Mouse (Mus musculus) G1E (cell line): ENCODE measurements around the gene Gsdma.

Source experiments
- CTCF ChIP-seq: IDR thresholded peaks from 2 replicates; pipeline ENCODE4 v1.5.1; 2012; ENCODE audit warnings: low read depth, low read length, inconsistent platforms, mixed read lengths
- TAL1 ChIP-seq: conservative IDR thresholded peaks from 2 replicates; pipeline ENCODE4 v1.6.1; 2012; ENCODE audit warnings: low read depth, low read length, inconsistent platforms, mixed read lengths

DNA sequence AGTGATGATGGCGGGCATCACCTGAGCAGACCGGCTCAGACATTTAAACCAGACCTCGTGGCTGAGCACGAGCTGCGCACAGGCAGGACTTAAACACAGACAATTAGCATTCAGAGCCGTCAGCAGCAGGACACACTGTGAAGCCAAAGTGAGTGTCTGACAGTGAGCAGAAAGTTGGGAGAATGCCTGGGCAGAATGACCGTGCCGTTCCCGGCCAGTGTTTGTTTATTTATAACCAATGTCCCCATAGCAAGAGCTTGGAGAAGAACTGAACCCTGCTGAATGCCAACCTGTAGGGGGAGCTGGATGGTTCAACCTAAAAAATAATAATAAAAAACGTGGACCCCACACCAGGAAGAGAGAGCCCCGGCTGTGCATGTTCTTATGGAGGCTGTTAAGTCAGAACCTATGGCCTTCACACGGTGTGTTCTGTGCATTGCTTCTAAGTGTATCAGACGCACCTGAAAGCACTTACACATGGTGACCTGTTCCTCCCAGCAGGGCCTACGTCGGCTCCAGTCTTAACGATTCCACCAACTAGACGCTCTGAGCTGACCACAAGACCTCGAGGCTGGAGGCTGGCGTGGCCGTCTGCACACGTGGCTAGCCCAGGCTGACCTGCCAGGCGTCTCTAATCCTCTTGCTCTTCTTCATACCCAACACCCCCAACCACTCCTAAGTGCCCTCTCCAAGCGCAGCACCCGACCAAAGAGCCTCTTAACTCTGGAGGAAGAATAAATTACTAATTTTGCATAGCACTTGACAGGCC lies 57.5 kb downstream of the Gsdma start:
- TF ChIP-seq CTCF (no peak), TAL1 (no peak)
